Mouse (Mus musculus) liver, embryonic 11.5 days (tissue): ENCODE measurements around the gene Birc5. TPM values are rescaled to one million over a fixed set of nuclear protein-coding genes. Genes with fewer than 3 reads are reported as not detected.

Experiments
- polyA plus RNA-seq: library from polyadenylated mRNA; unstranded; fragments of >200 nt; fragmentation: Nextera tagmentation; extraction: Ambion mirVana; gene quantifications from 2 replicates; pipeline ENCODE4 v1.2.1, GENCODE M21; 2014

Birc5 gene
- polyA plus RNA-seq, 1 experiment from 2014 or later = 440 TPM

Other genes starting within 250 kb of the Birc5 start
- gene Tnrc6c, start 195.0 kb upstream of the Birc5 start, polyA plus RNA-seq = 8.0 TPM in 2 replicates
- gene Tmc8, start 67.2 kb upstream of the Birc5 start, polyA plus RNA-seq = 18.6 and 18.8 TPM in 2 replicates
- 61.2 and 62.1 TPM in 2 replicates for gene Tmc6, start 67.1 kb upstream of the Birc5 start, polyA plus RNA-seq
- gene 6030468B19Rik, start 51.6 kb upstream of the Birc5 start, polyA plus RNA-seq = 49.3 and 54.3 TPM in 2 replicates
- 0.21 and 0.80 TPM in 2 replicates for gene Gm20708, start 39.6 kb upstream of the Birc5 start, polyA plus RNA-seq
- 92.1 and 99.4 TPM in 2 replicates for gene Syngr2, start 39.6 kb upstream of the Birc5 start, polyA plus RNA-seq
- gene Afmid, start 23.3 kb upstream of the Birc5 start, polyA plus RNA-seq = 8.4 and 11.1 TPM in 2 replicates
- gene Tk1, start 23.2 kb upstream of the Birc5 start, polyA plus RNA-seq = 185 and 192 TPM in 2 replicates
- not detected in 2 replicates for gene Tmem235, start 11.5 kb downstream of the Birc5 start, polyA plus RNA-seq
- 1.5 and 1.7 TPM in 2 replicates for gene Tha1, start 24.2 kb downstream of the Birc5 start, polyA plus RNA-seq
- gene Socs3, start 120.8 kb downstream of the Birc5 start, polyA plus RNA-seq = 3.7 and 4.6 TPM in 2 replicates
- 31.5 and 31.9 TPM in 2 replicates for gene Pgs1, start 137.0 kb downstream of the Birc5 start, polyA plus RNA-seq